Mouse (Mus musculus): ENCODE results near the gene Ebna1bp2. TPM values are rescaled to one million over a fixed set of nuclear protein-coding genes. Genes with fewer than 3 reads are reported as not detected.

Gene Ebna1bp2
- total RNA-seq (2014; fragmentation: Nextera tagmentation), result 116 and 153 TPM in 2 replicates
- total RNA-seq (2017), result 116 and 127 TPM in 2 replicates
- 25.0 and 41.7 TPM in 2 replicates for polyA plus RNA-seq (2012)

- peaks cover 5% of the 10 kb centered on the region for H3K9me3 ChIP-seq (replicated peaks)
- H3K27me3 ChIP-seq (ENCODE audit: insufficient read depth, low read length), result peaks cover 13% of the 10 kb centered on the region
- H3K36me3 ChIP-seq (replicated peaks), result peaks cover 33% of the 10 kb centered on the region
- DNase-seq (ENCODE audit: low spot score), result peak; percentile 83
- H3K4me3 ChIP-seq (ENCODE audit: low read depth, low read length), result peak within 1 kb of the TSS; percentile 85
- peaks cover 30% of the 10 kb centered on the region for H3K4me1 ChIP-seq (ENCODE audit: insufficient read depth, low read depth, low read length)
- TF ChIP-seq TAL1 (conservative IDR thresholded peaks at IDR 0.05; ENCODE audit: low read depth, low read length) (no peak), GATA1 (IDR thresholded peaks at IDR 0.05; ENCODE audit: borderline replicate concordance, low read length) (no peak), CTCF (IDR thresholded peaks at IDR 0.05; ENCODE audit: low read depth, low read length) (no peak), POLR2AphosphoS5 (IDR thresholded peaks at IDR 0.05; ENCODE audit: insufficient replicate concordance, low read depth, low read length) (no peak), GATA2 (IDR thresholded peaks at IDR 0.05; ENCODE audit: borderline replicate concordance, low read depth, low read length) (no peak)
- ATAC-seq (ENCODE audit: extremely low read depth, insufficient number of reproducible peaks, low FRiP score, poor library complexity, severe bottlenecking), result peak; percentile 91
Measured at GRCm38 (mm10) chr4:118620279-118620966, at the start of gene Ebna1bp2, which contains the start of gene Cfap57. Gene Ebna1bp2 (plus strand): TSS chr4:118620799. Gene Cfap57 (minus strand): TSS chr4:118620777.

- H3K4me3 ChIP-seq (ENCODE audit: low read depth, low read length), result no peak overlapping the region
- no peaks in the 10 kb centered on the region for H3K36me3 ChIP-seq (replicated peaks)
- H3K9me3 ChIP-seq (replicated peaks), result peaks cover 14% of the 10 kb centered on the region
- H3K27me3 ChIP-seq (ENCODE audit: insufficient read depth, low read length), result peaks cover 25% of the 10 kb centered on the region
- DNase-seq (ENCODE audit: low spot score) (no peak), ATAC-seq (ENCODE audit: extremely low read depth, insufficient number of reproducible peaks, low FRiP score, poor library complexity, severe bottlenecking) (no peak)
- H3K4me1 ChIP-seq (ENCODE audit: insufficient read depth, low read depth, low read length), result peaks cover 16% of the 10 kb centered on the region
- TF ChIP-seq POLR2AphosphoS5 (IDR thresholded peaks at IDR 0.05; ENCODE audit: insufficient replicate concordance, low read depth, low read length), result no peak
- no peak for TF ChIP-seq TAL1 (conservative IDR thresholded peaks at IDR 0.05; ENCODE audit: low read depth, low read length)
- no peak for TF ChIP-seq GATA2 (IDR thresholded peaks at IDR 0.05; ENCODE audit: borderline replicate concordance, low read depth, low read length)
- no peak for TF ChIP-seq GATA1 (IDR thresholded peaks at IDR 0.05; ENCODE audit: borderline replicate concordance, low read length)
- no peak for TF ChIP-seq CTCF (IDR thresholded peaks at IDR 0.05; ENCODE audit: low read depth, low read length)
Measured at GRCm38 (mm10) chr4:118571441-118571840, 49.2 kb upstream of the Ebna1bp2 start.

- no peak overlapping the region for H3K4me3 ChIP-seq (ENCODE audit: low read depth, low read length)
- H3K27me3 ChIP-seq (ENCODE audit: insufficient read depth, low read length), result peaks cover 30% of the 10 kb centered on the region
- 0 out of 2 replicates have a peak, but pooled peaks cover 2% of the 10 kb centered on the region for H3K9me3 ChIP-seq (replicated peaks)
- no peak for ATAC-seq (ENCODE audit: extremely low read depth, insufficient number of reproducible peaks, low FRiP score, poor library complexity, severe bottlenecking)
- no peaks in the 10 kb centered on the region for H3K4me1 ChIP-seq (ENCODE audit: insufficient read depth, low read depth, low read length)
- no peaks in the 10 kb centered on the region for H3K36me3 ChIP-seq (replicated peaks)
- no peak for TF ChIP-seq GATA2 (IDR thresholded peaks at IDR 0.05; ENCODE audit: borderline replicate concordance, low read depth, low read length)
- TF ChIP-seq GATA1 (IDR thresholded peaks at IDR 0.05; ENCODE audit: borderline replicate concordance, low read length), result no peak
- no peak for TF ChIP-seq TAL1 (conservative IDR thresholded peaks at IDR 0.05; ENCODE audit: low read depth, low read length)
- TF ChIP-seq CTCF (IDR thresholded peaks at IDR 0.05; ENCODE audit: low read depth, low read length), result peak; percentile 79
- peak; percentile 68 for DNase-seq (ENCODE audit: low spot score)
Measured at GRCm38 (mm10) chr4:118576097-118576496, 44.5 kb upstream of the Ebna1bp2 start.

- H3K27me3 ChIP-seq (ENCODE audit: insufficient read depth, low read length), result peaks cover 23% of the 10 kb centered on the region
- TF ChIP-seq CTCF (IDR thresholded peaks at IDR 0.05; ENCODE audit: low read depth, low read length) (peak; percentile 32; the same call in 1 of the 2 replicates), TAL1 (conservative IDR thresholded peaks at IDR 0.05; ENCODE audit: low read depth, low read length) (no peak)
- H3K4me1 ChIP-seq (ENCODE audit: insufficient read depth, low read depth, low read length), result no peaks in the 10 kb centered on the region
- no peaks in the 10 kb centered on the region for H3K36me3 ChIP-seq (replicated peaks)
- 0 out of 2 replicates have a peak, but pooled peaks cover 2% of the 10 kb centered on the region for H3K9me3 ChIP-seq (replicated peaks)
- ATAC-seq (ENCODE audit: extremely low read depth, insufficient number of reproducible peaks, low FRiP score, poor library complexity, severe bottlenecking) (no peak), DNase-seq (ENCODE audit: low spot score) (peak; percentile 22)
- H3K4me3 ChIP-seq (ENCODE audit: low read depth, low read length), result no peak overlapping the region
Measured at GRCm38 (mm10) chr4:118579313-118579712, 41.3 kb upstream of the Ebna1bp2 start.

GRCm38 (mm10) chr4:118581508-118581907 lies 39.1 kb upstream of the Ebna1bp2 start:
- H3K36me3 ChIP-seq (replicated peaks), result no peaks in the 10 kb centered on the region
- 0 out of 2 replicates have a peak, but pooled peaks cover 2% of the 10 kb centered on the region for H3K9me3 ChIP-seq (replicated peaks)
- TF ChIP-seq TAL1 (conservative IDR thresholded peaks at IDR 0.05; ENCODE audit: low read depth, low read length) (no peak), POLR2AphosphoS5 (IDR thresholded peaks at IDR 0.05; ENCODE audit: insufficient replicate concordance, low read depth, low read length) (no peak), GATA2 (IDR thresholded peaks at IDR 0.05; ENCODE audit: borderline replicate concordance, low read depth, low read length) (no peak), CTCF (IDR thresholded peaks at IDR 0.05; ENCODE audit: low read depth, low read length) (no peak), GATA1 (IDR thresholded peaks at IDR 0.05; ENCODE audit: borderline replicate concordance, low read length) (no peak)
- ATAC-seq (ENCODE audit: extremely low read depth, insufficient number of reproducible peaks, low FRiP score, poor library complexity, severe bottlenecking), result no peak
- no peak for DNase-seq (ENCODE audit: low spot score)
- H3K27me3 ChIP-seq (ENCODE audit: insufficient read depth, low read length), result peaks cover 12% of the 10 kb centered on the region
- H3K4me3 ChIP-seq (ENCODE audit: low read depth, low read length), result no peak overlapping the region
- H3K4me1 ChIP-seq (ENCODE audit: insufficient read depth, low read depth, low read length), result no peaks in the 10 kb centered on the region

- peaks cover 4% of the 10 kb centered on the region for H3K27me3 ChIP-seq (ENCODE audit: insufficient read depth, low read length)
- no peaks in the 10 kb centered on the region for H3K36me3 ChIP-seq (replicated peaks)
- H3K9me3 ChIP-seq (replicated peaks), result 0 out of 2 replicates have a peak, but pooled peaks cover under 1% of the 10 kb centered on the region
- no peaks in the 10 kb centered on the region for H3K4me1 ChIP-seq (ENCODE audit: insufficient read depth, low read depth, low read length)
- TF ChIP-seq POLR2AphosphoS5 (IDR thresholded peaks at IDR 0.05; ENCODE audit: insufficient replicate concordance, low read depth, low read length), result no peak
- TF ChIP-seq GATA1 (IDR thresholded peaks at IDR 0.05; ENCODE audit: borderline replicate concordance, low read length), result no peak
- TF ChIP-seq GATA2 (IDR thresholded peaks at IDR 0.05; ENCODE audit: borderline replicate concordance, low read depth, low read length), result no peak
- TF ChIP-seq CTCF (IDR thresholded peaks at IDR 0.05; ENCODE audit: low read depth, low read length), result no peak; the same call in 1 of the 2 replicates
- no peak for TF ChIP-seq TAL1 (conservative IDR thresholded peaks at IDR 0.05; ENCODE audit: low read depth, low read length)
- DNase-seq (ENCODE audit: low spot score), result no peak
- H3K4me3 ChIP-seq (ENCODE audit: low read depth, low read length), result no peak overlapping the region
- ATAC-seq (ENCODE audit: extremely low read depth, insufficient number of reproducible peaks, low FRiP score, poor library complexity, severe bottlenecking), result no peak
Measured at GRCm38 (mm10) chr4:118582629-118583028, 38.0 kb upstream of the Ebna1bp2 start.
